Mouse (Mus musculus) liver, adult 2 months (tissue): Measurements from ENCODE around the gene Snapc1. TPM values are rescaled to one million over a fixed set of nuclear protein-coding genes. Genes with fewer than 3 reads are reported as not detected.

ENCODE experiments used
- DNase-seq: peaks from one replicate; pipeline ENCODE4 v3.0.0-alpha.2; 2011; ENCODE audit warnings: low read depth, low spot score; ENCODE audit errors: extremely low read depth
- H3K27ac ChIP-seq: fragments of 200-500 bp; replicated peaks from 2 replicates; pipeline ENCODE4 v1.5.1; 2012; ENCODE audit warnings: low read depth, mild to moderate bottlenecking, control low read depth, inconsistent platforms, low read length; ENCODE audit not compliant: insufficient read depth
- H3K27me3 ChIP-seq: fragments of 200-500 bp; 2 replicates; pipeline ENCODE4 v1.6.1; 2012; ENCODE audit warnings: mild to moderate bottlenecking, moderate library complexity, low read length, inconsistent platforms; ENCODE audit not compliant: control insufficient read depth, insufficient read depth
- H3K36me3 ChIP-seq: fragments of 200-500 bp; 2 replicates; pipeline ENCODE4 v1.6.1; 2012; ENCODE audit warnings: low read length, inconsistent platforms; ENCODE audit not compliant: control insufficient read depth, insufficient read depth
- H3K4me1 ChIP-seq: fragments of 200-500 bp; 2 replicates; pipeline ENCODE4 v1.6.1; 2011; ENCODE audit warnings: low read length; ENCODE audit not compliant: control insufficient read depth, insufficient read depth
- H3K4me3 ChIP-seq: fragments of 200-500 bp; 2 replicates; pipeline ENCODE4 v1.5.1; 2011; ENCODE audit warnings: low read depth, mild to moderate bottlenecking, control low read depth, low read length, moderate library complexity; ENCODE audit not compliant: insufficient read depth
- H3K79me2 ChIP-seq: fragments of 200-500 bp; 2 replicates; pipeline ENCODE4 v1.6.1; 2012; ENCODE audit warnings: inconsistent platforms, mild to moderate bottlenecking, low read length, moderate library complexity; ENCODE audit not compliant: control insufficient read depth, insufficient read depth
- H3K9ac ChIP-seq: fragments of 200-500 bp; 2 replicates; pipeline ENCODE4 v1.6.1; 2012; ENCODE audit warnings: low read depth, mild to moderate bottlenecking, control low read depth, inconsistent platforms, low read length
- CTCF ChIP-seq: fragments of 200-500 bp; IDR thresholded peaks from 2 replicates; pipeline ENCODE4 v1.5.1; 2011; ENCODE audit warnings: low read depth, low read length, control low read depth
- POLR2A ChIP-seq: fragments of 200-500 bp; IDR thresholded peaks from 2 replicates; pipeline ENCODE4 v1.6.1; 2011; ENCODE audit warnings: low read length, control low read depth; ENCODE audit not compliant: insufficient read depth; ENCODE audit errors: extremely low read depth
- WGBS: fragments of 180-500 bp; shearing (Covaris S2); methylation state at CpG from one replicate; pipeline ENCODE4 v1.1.7; 2018; 5-methylcytosine and 5-hydroxymethylcytosine counted together
- polyA plus RNA-seq: library from polyadenylated mRNA; depleted of rRNA; stranded (reverse); fragments of >200 nt; gene quantifications from 2 replicates; pipeline ENCODE4 v1.2.3, GENCODE M21; 2012
- total RNA-seq: library from RNA; depleted of rRNA; stranded (reverse); fragments of >200 nt; gene quantifications from 2 replicates; pipeline ENCODE4 v1.2.3, GENCODE M21; 2014

Gene Snapc1
- total and polyA plus RNA-seq, 2 experiments, result 4.4 to 6.0 TPM

DNA sequence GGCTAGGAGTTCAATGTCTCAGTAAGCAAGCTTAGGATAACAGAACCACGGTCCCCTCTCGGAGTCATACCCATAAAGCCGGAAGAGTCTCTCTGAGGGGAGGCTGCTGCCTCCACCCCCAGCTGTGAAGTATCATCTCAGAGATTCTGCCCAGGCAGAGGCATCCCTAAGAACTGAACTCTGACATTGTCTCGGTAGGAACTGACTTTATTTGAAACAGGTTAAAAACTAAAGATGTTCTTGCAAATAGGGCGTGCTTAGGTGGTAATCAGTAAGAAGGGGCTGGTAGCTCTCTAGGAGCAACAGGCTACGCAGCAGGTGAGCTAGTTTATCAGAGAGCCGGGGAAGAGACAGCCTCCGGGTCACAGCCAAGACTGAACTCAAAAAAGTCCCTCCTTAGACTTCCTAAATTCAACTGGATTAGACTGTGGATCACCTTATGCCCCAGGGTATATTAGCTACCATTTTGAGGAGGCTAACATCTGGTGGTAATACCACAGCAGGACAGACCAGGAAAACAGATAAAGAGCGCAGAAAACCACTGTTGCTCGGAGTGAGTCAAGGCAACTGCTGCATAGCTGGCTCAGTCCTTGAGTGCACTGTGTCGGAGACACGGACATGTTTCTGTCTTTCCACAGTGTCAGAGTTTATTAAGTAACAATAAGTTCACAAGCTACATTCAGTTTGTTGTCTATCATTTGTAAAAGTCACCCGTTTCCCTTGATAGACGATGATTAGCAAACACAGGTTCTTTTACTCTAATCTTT lies 10.7 kb upstream of the Snapc1 start:
- H3K79me2 ChIP-seq, result no peaks in the 10 kb centered on the region
- H3K4me3 ChIP-seq, result no peak overlapping the region
- no peak overlapping the region for H3K9ac ChIP-seq
- H3K27ac ChIP-seq, result no peak overlapping the region
- no peaks in the 10 kb centered on the region; the same call in 1 of the 2 replicates for H3K36me3 ChIP-seq
- H3K4me1 ChIP-seq, result peaks cover 4% of the 10 kb centered on the region; the same call in 1 of the 2 replicates
- TF ChIP-seq POLR2A (no peak), CTCF (no peak)
- 58% methylated on average over 14 of the region's 14 CpGs for WGBS
- H3K27me3 ChIP-seq, result no peaks in the 10 kb centered on the region
- DNase-seq, result no peak

DNA sequence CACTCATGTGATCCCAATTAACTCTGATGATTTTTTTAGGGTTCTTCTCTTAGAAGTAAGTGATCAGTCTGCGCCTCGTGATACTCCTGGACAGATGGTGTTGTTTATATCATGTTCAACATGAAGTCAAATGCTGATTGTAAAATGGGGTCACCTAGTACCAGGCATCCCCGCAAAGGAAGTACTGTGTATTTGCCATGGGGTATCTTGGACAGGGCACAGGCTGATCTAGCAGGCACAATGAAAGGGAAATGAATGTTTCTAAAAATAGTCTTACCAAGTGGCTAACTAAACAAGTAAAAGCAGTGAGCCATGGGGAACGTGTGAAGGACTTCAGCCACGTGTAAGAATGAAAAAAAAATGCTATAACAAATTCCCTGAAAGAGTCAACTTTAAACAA lies 9.5 kb upstream of the Snapc1 start:
- DNase-seq, result no peak
- WGBS, result 80% methylated on average over 5 of the region's 5 CpGs
- H3K79me2 ChIP-seq, result no peaks in the 10 kb centered on the region
- H3K4me3 ChIP-seq, result no peak overlapping the region
- H3K9ac ChIP-seq, result no peak overlapping the region
- no peaks in the 10 kb centered on the region for H3K36me3 ChIP-seq
- TF ChIP-seq CTCF (no peak), POLR2A (no peak)
- no peaks in the 10 kb centered on the region for H3K27me3 ChIP-seq
- no peak overlapping the region for H3K27ac ChIP-seq
- H3K4me1 ChIP-seq, result peaks cover 2% of the 10 kb centered on the region; the same call in 1 of the 2 replicates

DNA sequence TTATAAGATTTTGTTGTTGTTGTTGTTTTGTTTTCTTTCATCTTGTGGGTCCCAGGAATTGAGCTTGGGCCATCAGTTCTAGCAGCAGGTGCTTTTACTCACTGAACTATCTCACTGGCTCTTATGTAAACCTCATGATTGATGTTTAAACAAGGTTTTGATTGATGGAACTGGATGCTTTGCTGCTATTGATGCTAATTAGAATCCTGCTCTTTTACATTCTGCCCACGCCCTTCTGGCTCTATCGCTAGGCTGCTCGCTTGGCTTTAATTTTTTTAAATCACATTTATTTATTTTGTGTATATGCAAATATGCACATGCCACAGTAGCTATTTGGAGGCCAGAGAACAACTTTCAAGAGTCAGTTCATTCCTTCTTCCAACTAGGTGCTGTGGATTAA lies 6.6 kb upstream of the Snapc1 start:
- peaks cover 2% of the 10 kb centered on the region; the same call in 1 of the 2 replicates for H3K4me1 ChIP-seq
- H3K27me3 ChIP-seq, result no peaks in the 10 kb centered on the region
- H3K36me3 ChIP-seq, result no peaks in the 10 kb centered on the region
- no peaks in the 10 kb centered on the region for H3K79me2 ChIP-seq
- no peak for DNase-seq
- no peak overlapping the region for H3K4me3 ChIP-seq
- 90% methylated on average over 3 of the region's 3 CpGs for WGBS
- no peak overlapping the region for H3K9ac ChIP-seq
- TF ChIP-seq POLR2A (no peak), CTCF (no peak)
- H3K27ac ChIP-seq, result no peak overlapping the region

DNA sequence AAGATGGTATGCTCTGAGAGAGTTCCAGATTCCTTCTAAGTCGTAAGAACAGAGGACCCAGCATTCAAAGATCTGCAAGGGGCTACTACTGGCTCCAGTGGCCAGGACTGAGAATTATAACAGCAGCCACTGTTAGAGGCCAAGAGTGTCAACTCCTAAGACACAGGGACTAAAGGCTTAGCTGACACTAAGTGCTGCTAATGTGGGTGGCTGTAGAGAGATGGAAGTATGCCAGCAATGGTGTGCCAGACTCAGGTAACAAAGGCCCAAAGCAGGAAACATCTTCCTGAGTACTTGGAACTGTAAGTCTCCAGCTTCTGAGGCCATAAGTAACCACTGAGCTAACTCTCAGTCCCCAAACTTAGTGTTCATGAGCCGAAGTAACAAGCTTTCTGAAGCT lies 5.5 kb upstream of the Snapc1 start:
- no peaks in the 10 kb centered on the region for H3K79me2 ChIP-seq
- no peaks in the 10 kb centered on the region for H3K27me3 ChIP-seq
- no peaks in the 10 kb centered on the region for H3K4me1 ChIP-seq
- 90% methylated on average over 2 of the region's 2 CpGs for WGBS
- H3K36me3 ChIP-seq, result no peaks in the 10 kb centered on the region
- H3K9ac ChIP-seq, result no peak overlapping the region
- no peak overlapping the region for H3K27ac ChIP-seq
- no peak overlapping the region for H3K4me3 ChIP-seq
- TF ChIP-seq POLR2A (no peak), CTCF (no peak)
- no peak for DNase-seq

DNA sequence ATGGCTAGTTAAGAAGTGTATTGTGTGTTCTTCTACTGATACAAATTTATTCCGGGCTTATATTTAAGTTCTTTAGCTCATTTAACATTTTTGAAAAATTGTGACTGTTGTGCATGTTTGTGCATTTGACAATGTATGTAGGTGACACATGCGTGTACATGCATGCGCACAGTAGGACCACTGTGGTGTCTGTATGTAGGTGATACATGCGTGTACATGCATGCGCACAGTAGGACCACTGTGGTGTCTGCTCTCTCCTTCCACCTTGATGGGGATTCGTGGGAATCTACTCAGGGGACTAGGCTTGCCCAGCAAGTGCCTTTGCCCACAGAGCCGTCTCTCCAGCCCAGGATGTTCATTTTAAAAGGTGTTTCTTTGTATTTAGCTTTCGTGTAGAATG lies 4.9 kb downstream of the Snapc1 start:
- DNase-seq, result no peak
- Histone ChIP-seq H3K79me2 (no peaks in the 10 kb centered on the region; the same call in 1 of the 2 replicates), H3K36me3 (peaks cover 40% of the 10 kb centered on the region), H3K27ac (no peak overlapping the region), H3K4me3 (no peak overlapping the region), H3K9ac (no peak overlapping the region), H3K27me3 (no peaks in the 10 kb centered on the region), H3K4me1 (peaks cover 2% of the 10 kb centered on the region)
- TF ChIP-seq CTCF, result no peak
- TF ChIP-seq POLR2A, result no peak
- whole genome bisulfite sequencing, result 99% methylated on average over 8 of the region's 8 CpGs

DNA sequence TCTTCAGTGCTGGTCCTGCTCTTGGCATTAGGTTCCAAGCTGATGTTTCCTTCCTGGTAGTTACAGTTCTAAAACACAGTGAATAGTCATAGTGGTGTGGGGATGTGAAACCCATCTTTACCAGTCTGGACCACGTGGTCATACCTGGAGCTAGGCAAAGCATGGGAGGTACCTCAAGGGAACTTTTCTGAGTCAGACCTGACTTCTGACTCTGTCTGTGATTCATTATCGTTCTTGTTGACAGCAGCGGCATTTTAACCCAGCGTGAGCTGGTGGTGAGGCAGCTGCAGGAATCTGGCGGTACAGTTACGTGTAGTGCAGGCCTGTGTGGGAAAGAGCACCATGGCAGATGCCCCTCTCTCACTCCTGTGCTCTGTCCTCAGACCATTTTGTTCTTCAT lies 10.3 kb downstream of the Snapc1 start:
- no peaks in the 10 kb centered on the region for H3K27me3 ChIP-seq
- DNase-seq, result no peak
- no peak overlapping the region for H3K4me3 ChIP-seq
- H3K4me1 ChIP-seq, result no peaks in the 10 kb centered on the region
- TF ChIP-seq CTCF (no peak), POLR2A (no peak)
- H3K79me2 ChIP-seq, result no peaks in the 10 kb centered on the region
- peaks cover 59% of the 10 kb centered on the region for H3K36me3 ChIP-seq
- no peak overlapping the region for H3K27ac ChIP-seq
- H3K9ac ChIP-seq, result no peak overlapping the region
- 96% methylated on average over 6 of the region's 6 CpGs for WGBS
